Mouse (Mus musculus) frontal cortex, postnatal 25 days (tissue): Measurements from ENCODE around the gene Ppt1.
A peak's percentile ranks its signal among the peaks of the same experiment; 100 is the strongest.
"Not testable (repeated sequence)": the region's sequence is repeated elsewhere in the genome, so short reads cannot be mapped to it uniquely, and the experiment has no call there.

Experiments used
- DNase-seq, 2 experiments: peaks; one replicate each; pipeline ENCODE4 v3.0.0; 2022; ENCODE audit warnings: low spot score in 2 of 2

Gene Ppt1

GRCm38 (mm10) chr4:122835530-122836402, at the start of gene Ppt1:
Gene Ppt1, plus strand, starts transcription at chr4:122836242.
- peak; percentile 88 to 92 for DNase-seq

- DNase-seq = no peak
Observed at GRCm38 (mm10) chr4:122789335-122790089, 46.5 kb upstream of the Ppt1 start.

- peak; percentile 34 to 65 for DNase-seq
Observed at GRCm38 (mm10) chr4:122808108-122808507, 27.9 kb upstream of the Ppt1 start.

GRCm38 (mm10) chr4:122811180-122811579, 24.9 kb upstream of the Ppt1 start:
- DNase-seq = no peak

GRCm38 (mm10) chr4:122811824-122812223, 24.2 kb upstream of the Ppt1 start:
- DNase-seq = no peak

- no peak for DNase-seq
Observed at GRCm38 (mm10) chr4:122816202-122816601, 19.8 kb upstream of the Ppt1 start.

GRCm38 (mm10) chr4:122820941-122821340, 15.1 kb upstream of the Ppt1 start:
- not testable (repeated sequence) for DNase-seq

GRCm38 (mm10) chr4:122827651-122828050, 8.4 kb upstream of the Ppt1 start:
- no peak for DNase-seq

- no peak for DNase-seq
Observed at GRCm38 (mm10) chr4:122829339-122829738, 6.7 kb upstream of the Ppt1 start.

- no peak for DNase-seq
Observed at GRCm38 (mm10) chr4:122831888-122832287, 4.2 kb upstream of the Ppt1 start.

GRCm38 (mm10) chr4:122836403-122836775, 347 bp downstream of the Ppt1 start:
- DNase-seq = no peak

GRCm38 (mm10) chr4:122837180-122837730, 1.2 kb downstream of the Ppt1 start:
- DNase-seq = no peak

GRCm38 (mm10) chr4:122837994-122838393, 2.0 kb downstream of the Ppt1 start:
- DNase-seq = no peak

- DNase-seq = no peak
Observed at GRCm38 (mm10) chr4:122838416-122838815, 2.4 kb downstream of the Ppt1 start.

GRCm38 (mm10) chr4:122848150-122848621, 12.1 kb downstream of the Ppt1 start:
- no peak for DNase-seq

GRCm38 (mm10) chr4:122851535-122851934, 15.5 kb downstream of the Ppt1 start:
- DNase-seq = no peak

- DNase-seq = no peak
Observed at GRCm38 (mm10) chr4:122853691-122854090, 17.6 kb downstream of the Ppt1 start.

GRCm38 (mm10) chr4:122854770-122855169, 18.7 kb downstream of the Ppt1 start:
- DNase-seq = no peak

GRCm38 (mm10) chr4:122857909-122858308, 21.9 kb downstream of the Ppt1 start:
- DNase-seq = no peak

- DNase-seq = no peak
Observed at GRCm38 (mm10) chr4:122859096-122859674, 23.1 kb downstream of the Ppt1 start.

GRCm38 (mm10) chr4:122861836-122862235, 25.8 kb downstream of the Ppt1 start:
- no peak for DNase-seq

- DNase-seq = no peak
Observed at GRCm38 (mm10) chr4:122868041-122868440, 32.0 kb downstream of the Ppt1 start.
